Mouse (Mus musculus): ENCODE results near the gene Slc6a8.

The Slc6a8 gene

GRCm38 (mm10) chrX:73672879-73673618 lies at the start of gene Slc6a8:
TSS of gene Slc6a8 (plus strand) at chrX:73673150.
- no peak for DNase-seq (ENCODE audit: low read depth, low spot score)

GRCm38 (mm10) chrX:73626981-73627380 lies 46.0 kb upstream of the Slc6a8 start:
- no peak for DNase-seq (ENCODE audit: low read depth, low spot score)

- no peak for DNase-seq (ENCODE audit: low read depth, low spot score)
Measured at GRCm38 (mm10) chrX:73635425-73635824, 37.5 kb upstream of the Slc6a8 start.

- DNase-seq (ENCODE audit: low read depth, low spot score): no peak
Measured at GRCm38 (mm10) chrX:73637415-73637814, 35.5 kb upstream of the Slc6a8 start.

- DNase-seq (ENCODE audit: low read depth, low spot score): no peak
Measured at GRCm38 (mm10) chrX:73639255-73639675, 33.7 kb upstream of the Slc6a8 start, which contains the start of gene Dusp9. TSS of gene Dusp9 (plus strand) at chrX:73639419.

GRCm38 (mm10) chrX:73639901-73640469 lies 33.0 kb upstream of the Slc6a8 start:
- DNase-seq (ENCODE audit: low read depth, low spot score): no peak

- DNase-seq (ENCODE audit: low read depth, low spot score): no peak
Measured at GRCm38 (mm10) chrX:73645121-73645520, 27.8 kb upstream of the Slc6a8 start.

- no peak for DNase-seq (ENCODE audit: low read depth, low spot score)
Measured at GRCm38 (mm10) chrX:73650869-73651268, 22.1 kb upstream of the Slc6a8 start.

GRCm38 (mm10) chrX:73653392-73653791 lies 19.6 kb upstream of the Slc6a8 start:
- no peak for DNase-seq (ENCODE audit: low read depth, low spot score)

GRCm38 (mm10) chrX:73654177-73654576 lies 18.8 kb upstream of the Slc6a8 start:
- DNase-seq (ENCODE audit: low read depth, low spot score): peak; percentile 66

GRCm38 (mm10) chrX:73655529-73655928 lies 17.4 kb upstream of the Slc6a8 start:
- DNase-seq (ENCODE audit: low read depth, low spot score): no peak

GRCm38 (mm10) chrX:73658391-73658790 lies 14.6 kb upstream of the Slc6a8 start:
- DNase-seq (ENCODE audit: low read depth, low spot score): no peak

- DNase-seq (ENCODE audit: low read depth, low spot score): no peak
Measured at GRCm38 (mm10) chrX:73658936-73659574, 13.9 kb upstream of the Slc6a8 start.

- DNase-seq (ENCODE audit: low read depth, low spot score): no peak
Measured at GRCm38 (mm10) chrX:73659575-73660283, 13.2 kb upstream of the Slc6a8 start, which contains the start of gene Pnck. TSS of gene Pnck (minus strand) at chrX:73660117.

GRCm38 (mm10) chrX:73660284-73660665 lies 12.7 kb upstream of the Slc6a8 start:
- no peak for DNase-seq (ENCODE audit: low read depth, low spot score)

GRCm38 (mm10) chrX:73663143-73663542 lies 9.8 kb upstream of the Slc6a8 start:
- no peak for DNase-seq (ENCODE audit: low read depth, low spot score)

GRCm38 (mm10) chrX:73672031-73672431 lies 919 bp upstream of the Slc6a8 start:
- peak; percentile 67 for DNase-seq (ENCODE audit: low read depth, low spot score)

- no peak for DNase-seq (ENCODE audit: low read depth, low spot score)
Measured at GRCm38 (mm10) chrX:73673619-73673967, 643 bp downstream of the Slc6a8 start.

- no peak for DNase-seq (ENCODE audit: low read depth, low spot score)
Measured at GRCm38 (mm10) chrX:73673968-73674661, 1.2 kb downstream of the Slc6a8 start.

GRCm38 (mm10) chrX:73675231-73675630 lies 2.3 kb downstream of the Slc6a8 start:
- no peak for DNase-seq (ENCODE audit: low read depth, low spot score)

GRCm38 (mm10) chrX:73676668-73677067 lies 3.7 kb downstream of the Slc6a8 start:
- DNase-seq (ENCODE audit: low read depth, low spot score): no peak

- DNase-seq (ENCODE audit: low read depth, low spot score): no peak
Measured at GRCm38 (mm10) chrX:73684156-73684555, 11.2 kb downstream of the Slc6a8 start.
